Mouse (Mus musculus): ENCODE results near the gene Vopp1.

DNA sequence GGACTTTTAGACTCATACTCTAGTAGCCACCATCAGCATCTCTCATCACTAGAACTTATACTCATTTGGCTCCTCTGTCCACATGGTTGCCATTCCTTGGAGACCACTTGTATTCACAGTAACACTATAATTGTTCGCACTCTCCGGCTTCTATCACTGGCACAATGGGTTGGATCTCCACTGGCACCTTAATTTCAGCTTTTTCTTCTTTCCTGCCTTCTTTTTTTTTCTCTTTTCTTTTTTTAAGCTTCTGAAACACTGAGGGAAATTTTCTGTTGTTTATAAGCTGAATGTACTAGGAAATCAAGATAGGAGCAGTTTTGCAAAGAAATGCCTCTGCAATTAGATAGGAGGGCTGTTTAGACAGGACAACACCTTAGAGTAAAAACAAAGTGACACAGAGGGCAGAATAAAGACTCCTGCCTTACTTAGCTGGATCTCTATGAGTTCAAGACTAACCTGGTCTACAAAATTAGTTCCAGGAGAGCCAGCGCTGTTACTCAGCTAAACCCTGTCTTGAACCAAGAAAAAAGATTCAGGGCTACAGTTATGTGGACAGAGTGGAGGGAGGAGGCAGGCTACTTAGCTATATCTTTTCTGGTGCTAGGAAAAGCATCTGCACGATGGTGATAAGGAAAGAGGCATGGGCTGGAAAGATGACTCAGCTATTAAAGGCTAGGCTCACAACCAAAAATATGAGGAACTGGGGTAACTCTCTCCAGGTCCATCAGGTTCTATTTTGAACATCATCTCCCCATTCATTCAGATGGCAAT is 79.8 kb downstream of the Vopp1 start:
- TF ChIP-seq CTCF (IDR thresholded peaks at IDR 0.05; ENCODE audit: low read depth) = no peak
- peak; percentile 99 for TF ChIP-seq EP300 (IDR thresholded peaks at IDR 0.05; ENCODE audit: low read depth)
